Mouse (Mus musculus): ENCODE data around the gene Nt5c1a. TPM values are rescaled to one million over a fixed set of nuclear protein-coding genes. Genes with fewer than 3 reads are reported as not detected.
A peak's percentile ranks its signal among the peaks of the same experiment; 100 is the strongest.

Gene Nt5c1a
- total RNA-seq, 2 experiments from 2014 or later = 44.9 to 55.3 TPM

- DNase-seq = no peak
Measured at GRCm38 (mm10) chr4:123212330-123212729, 11.0 kb downstream of the Nt5c1a start.

GRCm38 (mm10) chr4:123213975-123214374, 12.7 kb downstream of the Nt5c1a start:
- DNase-seq = peak; percentile 82 to 87

GRCm38 (mm10) chr4:123215367-123215766, 14.1 kb downstream of the Nt5c1a start:
- DNase-seq = no peak

- peak; percentile 58 to 67 for DNase-seq
Measured at GRCm38 (mm10) chr4:123216782-123217181, 15.5 kb downstream of the Nt5c1a start.

GRCm38 (mm10) chr4:123219720-123220357, 18.5 kb downstream of the Nt5c1a start:
- peak; percentile 84 to 86 for DNase-seq

- DNase-seq = peak; percentile 77 to 78
Measured at GRCm38 (mm10) chr4:123220637-123221036, 19.3 kb downstream of the Nt5c1a start.

GRCm38 (mm10) chr4:123223309-123223708, 22.0 kb downstream of the Nt5c1a start:
- no peak for DNase-seq

GRCm38 (mm10) chr4:123225718-123226403, 24.6 kb downstream of the Nt5c1a start:
- no peak for DNase-seq

GRCm38 (mm10) chr4:123227707-123228106, 26.4 kb downstream of the Nt5c1a start:
- no peak for DNase-seq

- no peak for DNase-seq
Measured at GRCm38 (mm10) chr4:123228270-123228669, 27.0 kb downstream of the Nt5c1a start.

GRCm38 (mm10) chr4:123229166-123229565, 27.9 kb downstream of the Nt5c1a start:
- no peak for DNase-seq

- no peak for DNase-seq
Measured at GRCm38 (mm10) chr4:123232841-123233240, 31.5 kb downstream of the Nt5c1a start.

GRCm38 (mm10) chr4:123233492-123234084, 32.3 kb downstream of the Nt5c1a start, which contains the start of gene Heyl:
Gene Heyl, plus strand, starts transcription at chr4:123233556.
- DNase-seq = peak; percentile 72 to 80

GRCm38 (mm10) chr4:123235835-123236430, 34.6 kb downstream of the Nt5c1a start:
- DNase-seq = no peak

- DNase-seq = no peak
Measured at GRCm38 (mm10) chr4:123236431-123237031, 35.2 kb downstream of the Nt5c1a start.

GRCm38 (mm10) chr4:123237386-123238266, 36.3 kb downstream of the Nt5c1a start:
- DNase-seq = no peak

GRCm38 (mm10) chr4:123239361-123240203, 38.3 kb downstream of the Nt5c1a start:
- peak; percentile 44 to 62 for DNase-seq

GRCm38 (mm10) chr4:123246221-123246620, 44.9 kb downstream of the Nt5c1a start:
- no peak for DNase-seq

GRCm38 (mm10) chr4:123246651-123247050, 45.3 kb downstream of the Nt5c1a start:
- no peak for DNase-seq

GRCm38 (mm10) chr4:123247147-123247880, 46.0 kb downstream of the Nt5c1a start:
- no peak for DNase-seq

Measured in adrenal gland, postnatal 36 days (tissue).